Mouse (Mus musculus): ENCODE measurements at regions not wholly inside any gene's neighbourhood (a gene's known extent, or its start where the extent isn't known, plus 50 kb on each side); places are given as distances from the start of the nearest gene placed in this dataset.

GRCm38 (mm10) chr9:46482859-46483443 is 163.2 kb upstream of the 4931429L15Rik start:
- Histone ChIP-seq H3K27ac (ENCODE audit: insufficient read depth, low read depth, low read length) (no peak overlapping the region), H3K4me1 (ENCODE audit: control insufficient read depth, insufficient read depth, low read length) (0 out of 2 replicates have a peak, but pooled peaks cover 3% of the 10 kb centered on the region), H3K4me3 (ENCODE audit: insufficient read depth, low read depth, low read length) (no peak overlapping the region)
- TF ChIP-seq CTCF (IDR thresholded peaks at IDR 0.05; ENCODE audit: insufficient read depth, low read depth, low read length) (no peak), POLR2A (IDR thresholded peaks at IDR 0.05; ENCODE audit: insufficient read depth, low read depth, low read length) (no peak)
- 45% methylated on average over 5 of the region's 5 CpGs for WGBS

DNA sequence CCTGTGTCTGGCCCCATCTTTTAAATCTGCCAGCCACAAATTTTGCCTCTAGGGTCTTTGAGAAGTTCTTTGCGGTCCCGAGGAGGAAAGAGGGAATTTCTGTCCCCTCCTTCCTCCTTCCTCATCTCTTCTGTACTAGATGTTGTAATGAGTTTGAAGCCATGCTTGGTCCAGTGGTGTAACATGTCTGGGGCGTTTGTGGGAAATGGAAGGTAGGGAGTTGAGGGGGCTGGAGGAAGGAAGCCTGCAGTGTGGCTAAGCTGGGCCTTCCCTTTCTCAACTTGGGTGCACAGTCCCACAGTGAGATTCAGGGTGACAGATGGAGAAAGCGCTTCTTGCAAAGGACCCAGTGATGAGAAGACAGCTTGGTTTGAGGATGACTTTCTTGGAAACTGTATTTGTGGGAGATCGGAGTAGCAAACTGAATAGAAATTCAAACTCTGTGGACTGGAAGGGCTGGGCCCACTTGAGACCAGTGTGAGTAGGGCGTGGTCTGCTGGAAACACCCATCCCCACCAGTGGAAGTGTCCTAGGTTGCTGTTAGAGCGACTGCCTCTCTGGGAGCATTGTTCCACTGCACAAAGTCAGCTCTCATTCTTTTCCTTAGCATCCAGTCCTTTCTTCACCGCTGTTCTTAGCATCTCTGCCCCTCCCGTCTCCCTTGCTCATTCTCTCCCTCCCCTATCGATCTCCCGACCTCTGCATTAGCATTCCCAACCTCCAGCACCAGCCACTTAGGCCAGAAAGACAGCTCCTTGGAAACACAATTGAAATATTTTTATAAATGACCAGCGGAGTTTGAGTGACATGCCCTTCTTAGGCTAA is 162.5 kb upstream of the 4931429L15Rik start:
- H3K4me3 ChIP-seq (ENCODE audit: insufficient read depth, low read depth, low read length): no peak overlapping the region
- TF ChIP-seq POLR2A (IDR thresholded peaks at IDR 0.05; ENCODE audit: insufficient read depth, low read depth, low read length) (no peak), CTCF (IDR thresholded peaks at IDR 0.05; ENCODE audit: insufficient read depth, low read depth, low read length) (no peak)
- 0 out of 2 replicates have a peak, but pooled peaks cover 3% of the 10 kb centered on the region for H3K4me1 ChIP-seq (ENCODE audit: control insufficient read depth, insufficient read depth, low read length)
- no peak overlapping the region for H3K27ac ChIP-seq (ENCODE audit: insufficient read depth, low read depth, low read length)
- WGBS: 65% methylated on average over 12 of the region's 12 CpGs

DNA sequence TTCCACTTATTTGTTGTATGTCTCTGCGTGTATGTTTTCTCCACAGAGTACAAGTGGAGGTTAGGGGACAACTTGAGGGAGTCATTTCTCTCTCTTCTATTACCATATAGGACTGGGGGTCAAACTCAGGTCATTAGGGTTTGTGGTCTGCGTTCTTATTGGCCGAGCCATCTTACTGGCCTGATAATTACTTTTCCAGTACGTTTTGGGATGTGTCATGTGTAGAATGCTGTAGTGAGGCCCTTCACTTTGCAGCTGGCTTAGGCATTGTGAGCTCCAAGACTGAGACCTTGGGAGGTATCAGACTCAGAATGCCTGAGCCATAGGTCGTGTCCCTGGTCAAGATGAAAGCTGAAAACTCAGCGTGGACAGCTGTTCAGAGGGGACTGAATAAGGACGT is 161.7 kb upstream of the 4931429L15Rik start:
- 0 out of 2 replicates have a peak, but pooled peaks cover 3% of the 10 kb centered on the region for H3K4me1 ChIP-seq (ENCODE audit: control insufficient read depth, insufficient read depth, low read length)
- no peak overlapping the region for H3K27ac ChIP-seq (ENCODE audit: insufficient read depth, low read depth, low read length)
- H3K4me3 ChIP-seq (ENCODE audit: insufficient read depth, low read depth, low read length): no peak overlapping the region
- WGBS: 90% methylated on average over 7 of the region's 7 CpGs
- TF ChIP-seq CTCF (IDR thresholded peaks at IDR 0.05; ENCODE audit: insufficient read depth, low read depth, low read length): no peak
- no peak for TF ChIP-seq POLR2A (IDR thresholded peaks at IDR 0.05; ENCODE audit: insufficient read depth, low read depth, low read length)

DNA sequence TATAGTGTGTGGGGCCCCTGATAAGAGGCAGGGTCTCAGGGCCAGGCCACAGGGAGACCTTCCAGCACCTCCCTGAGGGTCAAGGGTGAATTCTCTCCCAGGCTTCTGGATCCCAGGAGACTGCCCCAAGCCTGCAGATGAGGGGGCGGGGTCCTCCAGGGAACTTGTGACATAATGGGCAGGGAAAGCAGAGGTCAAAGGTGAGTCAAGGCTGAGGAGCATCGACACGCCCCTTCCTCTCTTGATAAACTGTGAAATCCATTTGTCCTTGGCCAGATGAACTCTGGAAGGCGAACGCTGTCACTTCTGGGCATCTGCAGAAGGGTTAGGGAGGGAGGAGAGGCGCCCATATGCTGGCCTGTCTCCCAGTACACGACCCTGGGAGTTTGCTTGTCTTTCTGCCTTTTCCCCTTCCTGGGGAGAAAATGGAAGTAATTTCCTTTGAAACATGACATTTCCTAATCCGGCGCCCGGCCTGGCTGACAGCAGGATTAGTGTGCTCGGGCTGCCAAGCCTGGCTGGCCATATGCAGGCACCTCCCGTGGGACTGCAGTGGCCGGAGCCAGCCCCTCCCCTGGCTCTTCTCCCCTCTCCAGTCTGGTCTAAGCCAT is 160.4 kb upstream of the 4931429L15Rik start:
- Histone ChIP-seq H3K4me1 (ENCODE audit: control insufficient read depth, insufficient read depth, low read length) (0 out of 2 replicates have a peak, but pooled peaks cover 3% of the 10 kb centered on the region), H3K4me3 (ENCODE audit: insufficient read depth, low read depth, low read length) (no peak overlapping the region), H3K27ac (ENCODE audit: insufficient read depth, low read depth, low read length) (no peak overlapping the region)
- TF ChIP-seq CTCF (IDR thresholded peaks at IDR 0.05; ENCODE audit: insufficient read depth, low read depth, low read length) (no peak), POLR2A (IDR thresholded peaks at IDR 0.05; ENCODE audit: insufficient read depth, low read depth, low read length) (no peak)
- WGBS: 45% methylated on average over 13 of the region's 13 CpGs

GRCm38 (mm10) chr9:46478611-46479010 is 158.8 kb upstream of the 4931429L15Rik start:
- Histone ChIP-seq H3K4me1 (ENCODE audit: control insufficient read depth, insufficient read depth, low read length) (0 out of 2 replicates have a peak, but pooled peaks cover 3% of the 10 kb centered on the region), H3K27ac (ENCODE audit: insufficient read depth, low read depth, low read length) (no peak overlapping the region), H3K4me3 (ENCODE audit: insufficient read depth, low read depth, low read length) (no peak overlapping the region)
- WGBS: 80% methylated on average over 2 of the region's 2 CpGs
- no peak for TF ChIP-seq POLR2A (IDR thresholded peaks at IDR 0.05; ENCODE audit: insufficient read depth, low read depth, low read length)
- no peak for TF ChIP-seq CTCF (IDR thresholded peaks at IDR 0.05; ENCODE audit: insufficient read depth, low read depth, low read length)

DNA sequence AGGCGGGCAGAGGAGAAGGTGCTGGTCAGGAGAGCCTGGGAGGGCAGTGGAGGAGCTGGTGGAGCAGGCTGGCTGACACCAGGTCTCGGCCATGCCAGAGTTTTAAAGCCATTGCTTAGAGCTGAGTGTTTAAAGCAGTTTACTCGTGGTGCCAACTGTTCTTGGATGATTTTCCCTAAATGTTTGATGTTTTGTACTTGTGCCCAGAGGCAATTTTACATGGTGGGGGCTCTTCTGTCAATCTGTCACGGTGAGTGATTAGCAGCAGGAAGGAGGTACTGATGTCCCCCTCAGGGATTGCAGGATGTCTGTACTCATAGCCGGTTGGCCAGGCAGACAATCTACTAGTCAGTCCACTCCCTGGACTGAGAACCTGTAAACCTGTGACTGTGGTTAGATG is 156.7 kb upstream of the 4931429L15Rik start:
- 58% methylated on average over 5 of the region's 5 CpGs for WGBS
- no peak overlapping the region for H3K4me3 ChIP-seq (ENCODE audit: insufficient read depth, low read depth, low read length)
- no peaks in the 10 kb centered on the region for H3K4me1 ChIP-seq (ENCODE audit: control insufficient read depth, insufficient read depth, low read length)
- H3K27ac ChIP-seq (ENCODE audit: insufficient read depth, low read depth, low read length): no peak overlapping the region
- TF ChIP-seq POLR2A (IDR thresholded peaks at IDR 0.05; ENCODE audit: insufficient read depth, low read depth, low read length) (no peak), CTCF (IDR thresholded peaks at IDR 0.05; ENCODE audit: insufficient read depth, low read depth, low read length) (no peak)

GRCm38 (mm10) chr9:46473681-46474080 is 153.9 kb upstream of the 4931429L15Rik start:
- H3K4me3 ChIP-seq (ENCODE audit: insufficient read depth, low read depth, low read length): no peak overlapping the region
- H3K4me1 ChIP-seq (ENCODE audit: control insufficient read depth, insufficient read depth, low read length): 0 out of 2 replicates have a peak, but pooled peaks cover 2% of the 10 kb centered on the region
- 80% methylated on average over 10 of the region's 10 CpGs for WGBS
- H3K27ac ChIP-seq (ENCODE audit: insufficient read depth, low read depth, low read length): no peak overlapping the region
- TF ChIP-seq POLR2A (IDR thresholded peaks at IDR 0.05; ENCODE audit: insufficient read depth, low read depth, low read length) (no peak), CTCF (IDR thresholded peaks at IDR 0.05; ENCODE audit: insufficient read depth, low read depth, low read length) (no peak)

DNA sequence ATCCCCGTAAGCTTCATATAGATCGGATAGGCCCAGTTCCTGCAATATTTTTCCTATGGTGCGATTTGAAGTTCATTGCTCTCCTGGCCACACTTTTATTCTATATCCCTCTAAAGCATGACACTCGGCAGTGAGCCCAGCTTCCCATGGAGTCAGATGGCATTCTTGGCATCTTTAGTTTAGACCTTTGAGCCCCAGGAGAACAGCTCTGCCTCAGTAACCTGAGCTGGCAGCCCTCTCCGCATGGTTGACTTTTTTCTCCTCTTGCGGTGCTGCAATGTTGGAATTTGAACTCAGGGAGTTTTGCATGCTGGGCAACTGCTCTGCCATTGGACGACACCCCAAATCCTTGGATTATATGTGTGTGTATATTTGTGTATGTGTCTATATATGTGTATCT is 149.7 kb upstream of the 4931429L15Rik start:
- 93% methylated on average over 7 of the region's 7 CpGs for WGBS

GRCm38 (mm10) chr9:46468306-46468705 is 148.5 kb upstream of the 4931429L15Rik start:
- Histone ChIP-seq H3K27ac (ENCODE audit: insufficient read depth, low read depth, low read length) (no peak overlapping the region), H3K4me1 (ENCODE audit: control insufficient read depth, insufficient read depth, low read length) (0 out of 2 replicates have a peak, but pooled peaks cover 2% of the 10 kb centered on the region), H3K4me3 (ENCODE audit: insufficient read depth, low read depth, low read length) (no peak overlapping the region)
- no peak for TF ChIP-seq POLR2A (IDR thresholded peaks at IDR 0.05; ENCODE audit: insufficient read depth, low read depth, low read length)
- TF ChIP-seq CTCF (IDR thresholded peaks at IDR 0.05; ENCODE audit: insufficient read depth, low read depth, low read length): no peak
- 61% methylated on average over 2 of the region's 2 CpGs for WGBS

More for the DNA sequence above, 149.7 kb upstream of the 4931429L15Rik start:
- Histone ChIP-seq H3K4me1 (ENCODE audit: control insufficient read depth, insufficient read depth, low read length) (0 out of 2 replicates have a peak, but pooled peaks cover 2% of the 10 kb centered on the region), H3K27ac (ENCODE audit: insufficient read depth, low read depth, low read length) (no peak overlapping the region), H3K4me3 (ENCODE audit: insufficient read depth, low read depth, low read length) (no peak overlapping the region)
- TF ChIP-seq POLR2A (IDR thresholded peaks at IDR 0.05; ENCODE audit: insufficient read depth, low read depth, low read length) (no peak), CTCF (IDR thresholded peaks at IDR 0.05; ENCODE audit: insufficient read depth, low read depth, low read length) (no peak)

All from olfactory bulb, adult 2 months (tissue).